Mouse (Mus musculus) testis, adult 2 months (tissue): ENCODE data around the gene Gm42906. TPM values are rescaled to one million over a fixed set of nuclear protein-coding genes. Genes with fewer than 3 reads are reported as not detected.

ENCODE experiments used
- H3K27ac ChIP-seq: fragments of 200-500 bp; 2 replicates; pipeline ENCODE4 v1.5.1; 2012; ENCODE audit warnings: low read depth, low read length; ENCODE audit not compliant: control insufficient read depth, insufficient read depth
- H3K27me3 ChIP-seq: fragments of 200-500 bp; 2 replicates; pipeline ENCODE4 v1.6.1; 2012; ENCODE audit warnings: mild to moderate bottlenecking, low read length, moderate library complexity; ENCODE audit not compliant: control insufficient read depth, insufficient read depth
- H3K36me3 ChIP-seq: fragments of 200-500 bp; 2 replicates; pipeline ENCODE4 v1.6.1; 2012; ENCODE audit warnings: mild to moderate bottlenecking, low read length; ENCODE audit not compliant: control insufficient read depth, insufficient read depth
- H3K4me1 ChIP-seq: fragments of 200-500 bp; 2 replicates; pipeline ENCODE4 v1.6.1; 2012; ENCODE audit warnings: low read length; ENCODE audit not compliant: control insufficient read depth, insufficient read depth
- H3K4me3 ChIP-seq: fragments of 200-500 bp; 2 replicates; pipeline ENCODE4 v1.5.1; 2012; ENCODE audit warnings: low read depth, mild to moderate bottlenecking, low read length, moderate library complexity, mixed read lengths; ENCODE audit not compliant: control insufficient read depth
- CTCF ChIP-seq: fragments of 200-500 bp; IDR thresholded peaks from 2 replicates; pipeline ENCODE4 v1.5.1; 2012; ENCODE audit warnings: low read depth, mild to moderate bottlenecking, inconsistent platforms, low read length, moderate library complexity; ENCODE audit not compliant: control insufficient read depth, insufficient read depth, insufficient replicate concordance
- POLR2A ChIP-seq: fragments of 200-500 bp; IDR thresholded peaks from 2 replicates; pipeline ENCODE4 v1.6.1; 2012; ENCODE audit warnings: low read depth, mild to moderate bottlenecking, inconsistent platforms, low read length, moderate library complexity; ENCODE audit not compliant: control insufficient read depth
- polyA plus RNA-seq: library from polyadenylated mRNA; depleted of rRNA; stranded (reverse); fragments of >200 nt; gene quantifications from 2 replicates; pipeline ENCODE4 v1.2.3, GENCODE M21; 2012; rRNA removed

Gene Gm42906
- polyA plus RNA-seq, 1 experiment, result not detected

DNA sequence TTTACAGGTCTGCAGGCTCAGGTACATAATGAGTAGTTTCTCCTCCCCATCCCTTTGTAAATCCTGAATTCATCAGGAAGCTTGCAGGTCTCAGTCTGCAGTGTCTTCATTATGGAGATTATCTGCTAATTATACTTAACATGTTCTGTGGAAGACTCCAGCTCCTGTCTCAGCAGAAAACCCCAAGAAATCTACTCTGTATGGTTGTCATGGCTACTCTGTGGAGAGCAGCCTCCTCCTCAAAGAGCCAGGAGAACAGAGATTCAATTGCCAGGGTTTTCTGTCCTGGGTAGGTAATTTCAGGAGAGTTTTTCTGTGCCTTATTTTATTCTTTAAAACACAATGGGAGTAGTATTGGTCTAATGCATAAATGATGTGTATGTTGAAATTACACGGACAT, 405.0 kb downstream of the Gm42906 start:
- Histone ChIP-seq H3K4me3 (no peak overlapping the region), H3K4me1 (peaks cover 2% of the 10 kb centered on the region), H3K27me3 (no peaks in the 10 kb centered on the region), H3K36me3 (no peaks in the 10 kb centered on the region), H3K27ac (no peak overlapping the region; the same call in 1 of the 2 replicates)
- TF ChIP-seq CTCF (no peak), POLR2A (no peak)

- no peak overlapping the region for H3K27ac ChIP-seq
- peaks cover 2% of the 10 kb centered on the region for H3K4me1 ChIP-seq
Observed at GRCm38 (mm10) chr5:151022026-151022425, 405.9 kb downstream of the Gm42906 start.

GRCm38 (mm10) chr5:151020831-151021230, 407.1 kb downstream of the Gm42906 start:
- H3K4me3 ChIP-seq, result no peak overlapping the region
- no peaks in the 10 kb centered on the region for H3K27me3 ChIP-seq
- peaks cover 2% of the 10 kb centered on the region for H3K4me1 ChIP-seq
- H3K36me3 ChIP-seq, result no peaks in the 10 kb centered on the region
- H3K27ac ChIP-seq, result no peak overlapping the region
- TF ChIP-seq CTCF (no peak), POLR2A (no peak)

More at GRCm38 (mm10) chr5:151022026-151022425, 405.9 kb downstream of the Gm42906 start:
- H3K36me3 ChIP-seq, result no peaks in the 10 kb centered on the region
- TF ChIP-seq CTCF (no peak), POLR2A (no peak)
- H3K4me3 ChIP-seq, result no peak overlapping the region
- no peaks in the 10 kb centered on the region for H3K27me3 ChIP-seq

DNA sequence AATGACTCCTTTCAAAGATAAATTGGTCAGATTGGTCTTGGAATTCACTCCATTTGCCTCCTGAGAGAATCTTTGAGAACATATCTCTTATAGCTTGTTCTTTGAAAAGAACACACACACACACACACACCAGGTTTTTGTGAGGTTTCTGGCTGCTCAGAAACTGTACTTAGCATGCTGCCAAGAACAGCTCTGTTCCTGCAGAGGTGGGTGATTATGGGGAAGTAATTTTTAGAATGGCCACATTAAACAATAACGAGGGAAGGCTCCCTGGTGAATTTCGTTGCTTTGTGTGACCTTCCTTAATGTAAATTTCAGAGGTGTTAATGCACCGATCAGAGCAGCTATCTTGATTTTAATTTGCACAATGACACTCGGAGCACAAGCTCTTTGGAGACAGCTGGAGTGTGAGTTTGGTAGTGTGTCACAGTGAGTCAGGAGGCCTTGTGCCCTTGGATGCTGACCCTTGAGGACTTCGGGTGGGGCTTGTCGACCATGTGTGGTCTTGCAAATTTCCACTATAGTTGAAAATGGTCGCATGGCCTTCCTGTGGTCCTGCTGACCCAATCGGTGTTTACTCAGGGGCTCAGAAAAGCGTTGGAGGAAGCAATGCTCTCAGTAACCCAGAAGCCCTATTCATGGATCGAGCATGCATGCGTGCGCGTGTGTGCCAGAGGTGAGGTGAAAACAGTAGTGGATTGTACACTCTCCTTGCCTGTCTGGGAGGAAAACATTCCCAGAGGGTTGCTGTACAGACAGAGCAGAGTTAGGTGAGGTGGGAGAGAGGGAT, 407.7 kb downstream of the Gm42906 start:
- H3K27ac ChIP-seq, result no peak overlapping the region
- no peak overlapping the region for H3K4me3 ChIP-seq
- peaks cover 2% of the 10 kb centered on the region for H3K4me1 ChIP-seq
- no peaks in the 10 kb centered on the region for H3K36me3 ChIP-seq
- TF ChIP-seq POLR2A, result no peak
- no peak for TF ChIP-seq CTCF
- H3K27me3 ChIP-seq, result no peaks in the 10 kb centered on the region

GRCm38 (mm10) chr5:151018959-151019358, 409.0 kb downstream of the Gm42906 start:
- Histone ChIP-seq H3K4me3 (no peak overlapping the region), H3K27ac (no peak overlapping the region), H3K4me1 (peaks cover 2% of the 10 kb centered on the region), H3K27me3 (no peaks in the 10 kb centered on the region), H3K36me3 (no peaks in the 10 kb centered on the region)
- TF ChIP-seq CTCF (no peak), POLR2A (no peak)

GRCm38 (mm10) chr5:151018450-151018849, 409.5 kb downstream of the Gm42906 start:
- Histone ChIP-seq H3K4me3 (no peak overlapping the region), H3K27me3 (no peaks in the 10 kb centered on the region), H3K36me3 (no peaks in the 10 kb centered on the region), H3K27ac (no peak overlapping the region), H3K4me1 (peaks cover 2% of the 10 kb centered on the region)
- TF ChIP-seq CTCF (no peak), POLR2A (no peak)

Other genes starting within 250 kb of the Gm42906 start
- 3.3 and 4.9 TPM in 2 replicates for gene Stard13, start 194.3 kb downstream of the Gm42906 start, polyA plus RNA-seq
- 0.20 and 0.23 TPM in 2 replicates for gene Vmn2r18, start 177.9 kb upstream of the Gm42906 start, polyA plus RNA-seq
- 9.6 and 10.9 TPM in 2 replicates for gene Rfc3, start 223.1 kb upstream of the Gm42906 start, polyA plus RNA-seq